24 mouse cellular contexts compared by ENCODE assay signal in the genomic region with DNA sequence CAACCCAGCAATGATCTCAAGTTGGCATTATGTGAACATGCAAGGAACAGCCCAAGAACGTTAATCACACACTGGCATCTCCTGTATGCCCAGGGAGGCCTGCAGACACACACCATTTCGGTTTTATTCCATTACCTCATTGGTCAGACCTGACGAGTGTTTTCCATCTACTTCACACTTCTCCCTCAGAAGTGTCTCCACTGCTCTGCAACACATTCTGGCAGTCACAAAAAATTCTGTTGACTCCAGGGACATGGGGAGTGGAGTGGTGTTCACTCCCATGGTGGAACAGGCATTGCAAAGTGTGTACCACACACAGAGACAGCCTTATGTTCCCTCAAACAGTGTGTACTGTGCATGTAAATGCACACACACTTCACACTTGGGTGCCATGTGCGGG. TPM values are rescaled to one million over a fixed set of nuclear protein-coding genes. Genes with fewer than 3 reads are reported as not detected.
DNase-seq lines count a peak whose midpoint lies in the region; ATAC-seq lines count a peak whose summit lies in the region.
"Had no signal": no experiment of that assay in that cellular context is flagged by ENCODE, and none has a peak within 500 bp of the region (broad histone marks: within the 10 kb centered on the region; RNA-seq: fewer than 3 reads in every experiment).

No protein-coding gene starts in this region.

- H3K9ac ChIP-seq in heart, embryonic 12.5 days: no peak overlapping the region
- H3K9ac ChIP-seq in limb, embryonic 13.5 days: no peak overlapping the region
- H3K9ac ChIP-seq: embryonic facial prominence, embryonic 12.5 days; forebrain, embryonic 12.5 days; hindbrain, embryonic 12.5 days had no signal

- H3K4me1 ChIP-seq in heart, embryonic 12.5 days (replicated peaks): peaks cover 25% of the 10 kb centered on the region
- H3K4me1 ChIP-seq in limb, embryonic 13.5 days: peaks cover 25% of the 10 kb centered on the region

- 0 out of 2 replicates have a peak overlapping the region, but pooled peaks have one; percentile 16 for H3K27ac ChIP-seq in heart, embryonic 12.5 days (ENCODE audit: poor library complexity, severe bottlenecking)
- peak overlapping the region; percentile 23; the same call in 1 of the 2 replicates for H3K27ac ChIP-seq in limb, embryonic 13.5 days
- H3K27ac ChIP-seq: embryonic facial prominence, embryonic 12.5 days; forebrain, embryonic 12.5 days; gastrocnemius, adult 2 months; hindbrain, embryonic 12.5 days had no signal

- no peak for DNase-seq in heart, postnatal 4 days
- peak; percentile 26 for DNase-seq in 416B (ENCODE audit: low read depth)
- DNase-seq in lung, postnatal 10 days: peak; percentile 50
- DNase-seq in left cerebral cortex, adult 11 months (ENCODE audit: low spot score): no peak
- DNase-seq: adrenal gland, postnatal 36 days; cerebellum, adult 18-20 months; cerebellum, postnatal 14 days; gastrocnemius, adult 2 months; kidney, adult 2 months; kidney, postnatal 14 days; liver; midbrain, embryonic 14.5 days; retina, postnatal 1 day; right cerebral cortex, postnatal 25 days; thymus, postnatal 14 days had no signal

- ATAC-seq in heart, embryonic 12.5 days (ENCODE audit: insufficient number of reproducible peaks, low FRiP score): no peak
- ATAC-seq in limb, embryonic 13.5 days (ENCODE audit: low FRiP score, low read depth): peak; percentile 71
- no peak for ATAC-seq in cerebellum, adult (ENCODE audit: insufficient number of reproducible peaks, low FRiP score, low TSS enrichment)
- ATAC-seq: Patski had no signal

- no peaks in the 10 kb centered on the region for H3K27me3 ChIP-seq in heart, embryonic 12.5 days (replicated peaks)
- H3K27me3 ChIP-seq in limb, embryonic 13.5 days: no peaks in the 10 kb centered on the region
- H3K27me3 ChIP-seq: embryonic facial prominence, embryonic 12.5 days; forebrain, embryonic 12.5 days; hindbrain, embryonic 12.5 days; Patski had no signal

- WGBS in heart, embryonic 12.5 days: 51% methylated on average over 4 of the region's 4 CpGs
- 63% methylated on average over 4 of the region's 4 CpGs for WGBS in limb, embryonic 13.5 days

- H3K4me2 ChIP-seq in heart, embryonic 12.5 days: no peak overlapping the region
- no peak overlapping the region for H3K4me2 ChIP-seq in limb, embryonic 13.5 days (replicated peaks)
- H3K4me2 ChIP-seq: embryonic facial prominence, embryonic 12.5 days; forebrain, embryonic 12.5 days; hindbrain, embryonic 12.5 days had no signal

- no peaks in the 10 kb centered on the region; the same call in 1 of the 2 replicates for H3K9me3 ChIP-seq in heart, embryonic 12.5 days (replicated peaks)
- no peaks in the 10 kb centered on the region for H3K9me3 ChIP-seq in limb, embryonic 13.5 days
- H3K9me3 ChIP-seq: embryonic facial prominence, embryonic 12.5 days; forebrain, embryonic 12.5 days; G1E; hindbrain, embryonic 12.5 days had no signal

- H3K36me3 ChIP-seq in heart, embryonic 12.5 days: no peaks in the 10 kb centered on the region
- no peaks in the 10 kb centered on the region for H3K36me3 ChIP-seq in limb, embryonic 13.5 days
- H3K36me3 ChIP-seq: embryonic facial prominence, embryonic 12.5 days; forebrain, embryonic 12.5 days; G1E; hindbrain, embryonic 12.5 days had no signal

- H3K4me3 ChIP-seq in heart, embryonic 12.5 days: no peak overlapping the region
- no peak overlapping the region for H3K4me3 ChIP-seq in limb, embryonic 13.5 days
- H3K4me3 ChIP-seq: embryonic facial prominence, embryonic 12.5 days; forebrain, embryonic 12.5 days; gastrocnemius, adult 2 months; hindbrain, embryonic 12.5 days had no signal

RNA-seq across cellular contexts. Expression of a gene that starts 40.2 kb away (rescaled TPM):
- polyA plus RNA-seq in heart, embryonic 12.5 days (2016; fragmentation: Nextera tagmentation; extraction: Ambion mirVana): 12.0 and 12.4 TPM in 2 replicates
- total RNA-seq in heart, postnatal 4 days (2021): 1 to 10 TPM; 4.6 to 5.1 TPM
- polyA plus RNA-seq in limb, embryonic 13.5 days (2015; fragmentation: Nextera tagmentation; extraction: Ambion mirVana): 44.7 and 44.8 TPM in 2 replicates
- total RNA-seq: megakaryocyte-erythroid progenitor cell, adult 5-6 weeks had no signal

Comparison
In these comparisons a context has a peak if more than half of its experiments do, and no peak if none do; other contexts are left out.
1. DNase-seq: peak in 416B (single experiment) and lung, postnatal 10 days (single experiment); none in heart, postnatal 4 days (single experiment) and left cerebral cortex, adult 11 months (single experiment).